20 mouse cellular contexts compared by ENCODE assay signal in the genomic region with DNA sequence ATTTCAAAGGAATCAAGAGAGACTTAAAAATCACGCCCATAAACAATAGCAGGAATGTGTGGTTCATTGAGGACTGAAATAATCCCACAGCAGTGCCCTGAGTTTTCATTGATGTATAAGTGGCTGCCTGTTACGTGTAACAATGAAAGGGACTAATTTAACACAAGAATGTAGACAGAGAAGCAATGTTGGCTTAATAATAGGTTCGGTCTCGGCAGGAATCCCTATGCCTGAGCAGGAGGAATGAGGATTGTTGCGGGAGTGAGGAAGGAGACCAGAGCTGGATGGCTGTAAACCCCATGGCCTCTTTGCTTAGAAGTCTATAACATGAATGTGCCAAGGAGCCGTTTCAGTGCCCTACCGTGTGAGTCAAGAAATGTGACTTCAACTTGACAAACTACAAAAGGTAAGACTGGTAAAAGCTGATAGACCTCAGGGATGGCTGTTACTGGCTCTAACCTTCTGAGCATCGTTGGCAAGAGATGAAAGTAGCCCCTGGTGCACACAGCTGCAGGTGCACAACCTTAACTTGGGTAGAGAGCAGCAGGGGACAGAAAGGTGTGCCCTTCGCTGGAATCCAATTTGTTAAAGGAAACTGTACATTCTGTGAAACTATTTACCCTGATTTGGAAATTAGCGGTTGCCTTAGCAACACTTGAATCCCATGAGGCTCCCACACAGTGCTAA.
DNase-seq lines count a peak whose midpoint lies in the region; ATAC-seq lines count a peak whose summit lies in the region.
"Had no signal": no experiment of that assay in that cellular context is flagged by ENCODE, and none has a peak within 500 bp of the region (broad histone marks: within the 10 kb centered on the region; RNA-seq: fewer than 3 reads in every experiment).

No protein-coding gene starts in this region.

- no peak overlapping the region for H3K9ac ChIP-seq in forebrain, embryonic 14.5 days (ENCODE audit: low read length)
- no peak overlapping the region for H3K9ac ChIP-seq in midbrain, embryonic 12.5 days (replicated peaks)
- H3K9ac ChIP-seq: limb, embryonic 15.5 days had no signal

- H3K4me1 ChIP-seq in forebrain, embryonic 14.5 days (ENCODE audit: control insufficient read depth, insufficient read depth, low read length): peaks cover 3% of the 10 kb centered on the region; the same call in 1 of the 2 replicates
- H3K4me1 ChIP-seq in midbrain, embryonic 12.5 days: peaks cover 13% of the 10 kb centered on the region
- H3K4me1 ChIP-seq: limb, embryonic 15.5 days had no signal

- no peak overlapping the region for H3K27ac ChIP-seq in forebrain, embryonic 14.5 days (ENCODE audit: low read depth, low read length)
- no peak overlapping the region for H3K27ac ChIP-seq in midbrain, embryonic 12.5 days (replicated peaks)
- H3K27ac ChIP-seq: limb, embryonic 15.5 days had no signal

- H3K36me3 ChIP-seq in forebrain, embryonic 14.5 days (ENCODE audit: control insufficient read depth, insufficient read depth, low read length): no peaks in the 10 kb centered on the region
- H3K36me3 ChIP-seq in midbrain, embryonic 12.5 days: no peaks in the 10 kb centered on the region
- H3K36me3 ChIP-seq: G1E; limb, embryonic 15.5 days had no signal

- no peak overlapping the region for H3K4me3 ChIP-seq in forebrain, embryonic 14.5 days (ENCODE audit: low read depth, low read length)
- H3K4me3 ChIP-seq in midbrain, embryonic 12.5 days: no peak overlapping the region
- H3K4me3 ChIP-seq: erythroblast, embryonic 14.5 days; limb, embryonic 15.5 days had no signal

- H3K4me2 ChIP-seq in forebrain, embryonic 14.5 days (ENCODE audit: low read length): 0 out of 2 replicates have a peak overlapping the region, but pooled peaks have one; percentile 0
- no peak overlapping the region for H3K4me2 ChIP-seq in midbrain, embryonic 12.5 days (replicated peaks)
- H3K4me2 ChIP-seq: heart, embryonic 11.5 days; limb, embryonic 15.5 days had no signal

- 13% methylated on average over 10 of the region's 10 CpGs for WGBS in forebrain, embryonic 14.5 days
- 34% methylated on average over 10 of the region's 10 CpGs for WGBS in midbrain, embryonic 12.5 days

- no peaks in the 10 kb centered on the region for H3K9me3 ChIP-seq in forebrain, embryonic 14.5 days (replicated peaks; ENCODE audit: control insufficient read depth, low read length)
- no peaks in the 10 kb centered on the region for H3K9me3 ChIP-seq in midbrain, embryonic 12.5 days
- H3K9me3 ChIP-seq: limb, embryonic 15.5 days had no signal

- ATAC-seq in forebrain, embryonic 14.5 days: peak; percentile 75
- ATAC-seq in midbrain, embryonic 12.5 days (ENCODE audit: low FRiP score, low read depth): peak; percentile 56; the same call in 1 of the 2 replicates
- ATAC-seq: hindbrain, embryonic 16.5 days had no signal

- no peaks in the 10 kb centered on the region for H3K27me3 ChIP-seq in forebrain, embryonic 14.5 days (replicated peaks; ENCODE audit: control insufficient read depth, insufficient read depth, low read length)
- H3K27me3 ChIP-seq in midbrain, embryonic 12.5 days: no peaks in the 10 kb centered on the region
- H3K27me3 ChIP-seq: limb, embryonic 15.5 days had no signal

- peak; percentile 35 for DNase-seq in R1 (ENCODE audit: low read depth, low spot score)
- DNase-seq in embryo, embryonic 10 days (ENCODE audit: low spot score): peak; percentile 4
- peak; percentile 54 for DNase-seq in forebrain, embryonic 14.5 days (ENCODE audit: low spot score)
- no peak for DNase-seq in cerebellum, postnatal 36 days
- no peak for DNase-seq in adrenal gland, adult 18-20 months (ENCODE audit: low spot score in 2 of 2)
- no peak for DNase-seq in heart, adult 18-20 months
- DNase-seq in ovary, postnatal 10 days (ENCODE audit: low spot score): no peak
- DNase-seq: adrenal gland, adult 8-10 months; cerebellum, adult 18-20 months; kidney, adult 18-20 months; kidney, postnatal 10 days; lung, postnatal 10 days; right cerebral cortex, postnatal 25 days; thymus, postnatal 4 days had no signal

Comparison
In these comparisons a context has a peak if more than half of its experiments do, and no peak if none do; other contexts are left out.
1. DNase-seq: peak in R1 (single experiment), embryo, embryonic 10 days (single experiment) and forebrain, embryonic 14.5 days (single experiment); none in cerebellum, postnatal 36 days (0 of 2), adrenal gland, adult 18-20 months (0 of 2), heart, adult 18-20 months (0 of 2) and ovary, postnatal 10 days (single experiment).